Mouse (Mus musculus): ENCODE measurements around the gene N4bp1. TPM values are rescaled to one million over a fixed set of nuclear protein-coding genes. Genes with fewer than 3 reads are reported as not detected.
A peak's percentile ranks its signal among the peaks of the same experiment; 100 is the strongest.

N4bp1 gene
- polyA plus RNA-seq, 1 experiment, result 19.4 TPM

GRCm38 (mm10) chr8:86917689-86918088 lies 32.6 kb upstream of the N4bp1 start:
- Histone ChIP-seq H3K36me3 (ENCODE audit: control insufficient read depth, insufficient read depth, low read length) (no peaks in the 10 kb centered on the region), H3K4me3 (ENCODE audit: low read depth, low read length) (no peak overlapping the region), H3K27ac (ENCODE audit: insufficient read depth, low read depth, low read length) (no peak overlapping the region; the same call in 1 of the 2 replicates), H3K27me3 (ENCODE audit: control insufficient read depth, insufficient read depth, low read length) (no peaks in the 10 kb centered on the region), H3K4me1 (ENCODE audit: control insufficient read depth, insufficient read depth, insufficient read length, low read length) (peaks cover 20% of the 10 kb centered on the region; the same call in 1 of the 2 replicates)
- 53% methylated on average over 2 of the region's 2 CpGs for WGBS
- TF ChIP-seq POLR2A (IDR thresholded peaks at IDR 0.05; ENCODE audit: low read depth, low read length) (no peak), CTCF (IDR thresholded peaks at IDR 0.05; ENCODE audit: extremely low read depth, insufficient read length, insufficient replicate concordance, low read depth, low read length) (no peak)

GRCm38 (mm10) chr8:86916369-86916768 lies 31.3 kb upstream of the N4bp1 start:
- Histone ChIP-seq H3K36me3 (ENCODE audit: control insufficient read depth, insufficient read depth, low read length) (no peaks in the 10 kb centered on the region), H3K4me1 (ENCODE audit: control insufficient read depth, insufficient read depth, insufficient read length, low read length) (peaks cover 20% of the 10 kb centered on the region; the same call in 1 of the 2 replicates), H3K27ac (ENCODE audit: insufficient read depth, low read depth, low read length) (no peak overlapping the region), H3K27me3 (ENCODE audit: control insufficient read depth, insufficient read depth, low read length) (no peaks in the 10 kb centered on the region), H3K4me3 (ENCODE audit: low read depth, low read length) (no peak overlapping the region)
- no peak for TF ChIP-seq POLR2A (IDR thresholded peaks at IDR 0.05; ENCODE audit: low read depth, low read length)
- TF ChIP-seq CTCF (IDR thresholded peaks at IDR 0.05; ENCODE audit: extremely low read depth, insufficient read length, insufficient replicate concordance, low read depth, low read length), result no peak
- WGBS, result 87% methylated on average over 4 of the region's 4 CpGs

GRCm38 (mm10) chr8:86911136-86911535 lies 26.1 kb upstream of the N4bp1 start:
- Histone ChIP-seq H3K36me3 (ENCODE audit: control insufficient read depth, insufficient read depth, low read length) (no peaks in the 10 kb centered on the region), H3K4me3 (ENCODE audit: low read depth, low read length) (no peak overlapping the region), H3K4me1 (ENCODE audit: control insufficient read depth, insufficient read depth, insufficient read length, low read length) (no peaks in the 10 kb centered on the region), H3K27ac (ENCODE audit: insufficient read depth, low read depth, low read length) (no peak overlapping the region), H3K27me3 (ENCODE audit: control insufficient read depth, insufficient read depth, low read length) (no peaks in the 10 kb centered on the region)
- TF ChIP-seq POLR2A (IDR thresholded peaks at IDR 0.05; ENCODE audit: low read depth, low read length), result no peak
- TF ChIP-seq CTCF (IDR thresholded peaks at IDR 0.05; ENCODE audit: extremely low read depth, insufficient read length, insufficient replicate concordance, low read depth, low read length), result no peak
- 87% methylated on average over 8 of the region's 8 CpGs for WGBS

- 73% methylated on average over 7 of the region's 7 CpGs for WGBS
- H3K27ac ChIP-seq (ENCODE audit: insufficient read depth, low read depth, low read length), result no peak overlapping the region
- H3K36me3 ChIP-seq (ENCODE audit: control insufficient read depth, insufficient read depth, low read length), result no peaks in the 10 kb centered on the region
- no peaks in the 10 kb centered on the region for H3K27me3 ChIP-seq (ENCODE audit: control insufficient read depth, insufficient read depth, low read length)
- no peaks in the 10 kb centered on the region for H3K4me1 ChIP-seq (ENCODE audit: control insufficient read depth, insufficient read depth, insufficient read length, low read length)
- H3K4me3 ChIP-seq (ENCODE audit: low read depth, low read length), result no peak overlapping the region
- TF ChIP-seq POLR2A (IDR thresholded peaks at IDR 0.05; ENCODE audit: low read depth, low read length) (no peak), CTCF (IDR thresholded peaks at IDR 0.05; ENCODE audit: extremely low read depth, insufficient read length, insufficient replicate concordance, low read depth, low read length) (no peak)
These were observed 25.2 kb upstream of the N4bp1 start for GRCm38 (mm10) chr8:86910250-86910649.

- 7% methylated on average over 6 of the region's 6 CpGs for WGBS
- Histone ChIP-seq H3K36me3 (ENCODE audit: control insufficient read depth, insufficient read depth, low read length) (no peaks in the 10 kb centered on the region), H3K4me1 (ENCODE audit: control insufficient read depth, insufficient read depth, insufficient read length, low read length) (no peaks in the 10 kb centered on the region), H3K27me3 (ENCODE audit: control insufficient read depth, insufficient read depth, low read length) (no peaks in the 10 kb centered on the region), H3K27ac (ENCODE audit: insufficient read depth, low read depth, low read length) (no peak overlapping the region), H3K4me3 (ENCODE audit: low read depth, low read length) (no peak overlapping the region)
- TF ChIP-seq POLR2A (IDR thresholded peaks at IDR 0.05; ENCODE audit: low read depth, low read length) (no peak), CTCF (IDR thresholded peaks at IDR 0.05; ENCODE audit: extremely low read depth, insufficient read length, insufficient replicate concordance, low read depth, low read length) (no peak)
These were observed 23.5 kb upstream of the N4bp1 start for GRCm38 (mm10) chr8:86908536-86908935.

- 79% methylated on average over 10 of the region's 10 CpGs for WGBS
- H3K27me3 ChIP-seq (ENCODE audit: control insufficient read depth, insufficient read depth, low read length), result no peaks in the 10 kb centered on the region
- no peak overlapping the region for H3K27ac ChIP-seq (ENCODE audit: insufficient read depth, low read depth, low read length)
- no peaks in the 10 kb centered on the region for H3K36me3 ChIP-seq (ENCODE audit: control insufficient read depth, insufficient read depth, low read length)
- H3K4me1 ChIP-seq (ENCODE audit: control insufficient read depth, insufficient read depth, insufficient read length, low read length), result no peaks in the 10 kb centered on the region
- TF ChIP-seq POLR2A (IDR thresholded peaks at IDR 0.05; ENCODE audit: low read depth, low read length) (no peak), CTCF (IDR thresholded peaks at IDR 0.05; ENCODE audit: extremely low read depth, insufficient read length, insufficient replicate concordance, low read depth, low read length) (no peak)
- no peak overlapping the region for H3K4me3 ChIP-seq (ENCODE audit: low read depth, low read length)
These were observed 19.9 kb upstream of the N4bp1 start for GRCm38 (mm10) chr8:86904911-86905310.

GRCm38 (mm10) chr8:86903104-86903503 lies 18.0 kb upstream of the N4bp1 start:
- TF ChIP-seq POLR2A (IDR thresholded peaks at IDR 0.05; ENCODE audit: low read depth, low read length), result no peak
- TF ChIP-seq CTCF (IDR thresholded peaks at IDR 0.05; ENCODE audit: extremely low read depth, insufficient read length, insufficient replicate concordance, low read depth, low read length), result peak; percentile 100
- H3K4me1 ChIP-seq (ENCODE audit: control insufficient read depth, insufficient read depth, insufficient read length, low read length), result peaks cover 5% of the 10 kb centered on the region; the same call in 1 of the 2 replicates
- H3K27ac ChIP-seq (ENCODE audit: insufficient read depth, low read depth, low read length), result no peak overlapping the region
- 7% methylated on average over 10 of the region's 10 CpGs for WGBS
- no peak overlapping the region for H3K4me3 ChIP-seq (ENCODE audit: low read depth, low read length)
- H3K36me3 ChIP-seq (ENCODE audit: control insufficient read depth, insufficient read depth, low read length), result no peaks in the 10 kb centered on the region
- no peaks in the 10 kb centered on the region for H3K27me3 ChIP-seq (ENCODE audit: control insufficient read depth, insufficient read depth, low read length)

Measured in small intestine, adult 2 months (tissue).